ENCODE assay signal across 9 mouse cellular contexts in the genomic region with DNA sequence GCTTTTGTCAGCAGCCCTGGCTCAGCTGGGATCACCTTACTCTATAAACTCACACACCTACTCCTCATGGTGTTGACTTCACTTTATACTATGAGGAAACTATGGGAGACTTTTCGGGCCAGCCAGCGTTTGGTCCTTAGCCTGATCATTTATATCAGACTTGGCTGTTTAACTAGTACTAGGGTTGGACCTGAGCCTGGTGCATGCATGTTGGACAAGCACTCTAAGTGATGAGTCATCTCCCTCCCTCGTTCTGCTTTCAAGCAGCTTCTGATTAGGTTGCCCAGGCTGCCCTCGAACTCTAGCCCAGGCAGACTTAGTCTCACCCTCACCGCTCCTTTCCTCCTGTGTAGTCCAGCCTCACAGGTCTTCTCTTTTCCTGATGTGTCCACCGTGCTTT. TPM values are rescaled to one million over a fixed set of nuclear protein-coding genes. Genes with fewer than 3 reads are reported as not detected.
DNase-seq lines count a peak whose midpoint lies in the region; ATAC-seq lines count a peak whose summit lies in the region.
"Had no signal": no experiment of that assay in that cellular context is flagged by ENCODE, and none has a peak within 500 bp of the region (broad histone marks: within the 10 kb centered on the region; RNA-seq: fewer than 3 reads in every experiment).

No protein-coding gene starts in this region.

- no peaks in the 10 kb centered on the region for H3K9me3 ChIP-seq in forebrain, embryonic 14.5 days (replicated peaks; ENCODE audit: control insufficient read depth, low read length)
- H3K9me3 ChIP-seq in forebrain, embryonic 15.5 days: no peaks in the 10 kb centered on the region
- no peaks in the 10 kb centered on the region for H3K9me3 ChIP-seq in heart, embryonic 14.5 days (ENCODE audit: control insufficient read depth, low read length)
- H3K9me3 ChIP-seq: limb, embryonic 13.5 days had no signal

- H3K9ac ChIP-seq in forebrain, embryonic 14.5 days (ENCODE audit: low read length): no peak overlapping the region
- H3K9ac ChIP-seq in forebrain, embryonic 15.5 days (replicated peaks): no peak overlapping the region
- H3K9ac ChIP-seq in heart, embryonic 14.5 days (ENCODE audit: low read length): no peak overlapping the region
- H3K9ac ChIP-seq: limb, embryonic 13.5 days had no signal

- H3K36me3 ChIP-seq in forebrain, embryonic 14.5 days (ENCODE audit: control insufficient read depth, insufficient read depth, low read length): peaks cover 21% of the 10 kb centered on the region; the same call in 1 of the 2 replicates
- H3K36me3 ChIP-seq in forebrain, embryonic 15.5 days: peaks cover 9% of the 10 kb centered on the region
- H3K36me3 ChIP-seq in heart, embryonic 14.5 days (ENCODE audit: control insufficient read depth, insufficient read depth, low read length): peaks cover 25% of the 10 kb centered on the region

- no peak overlapping the region for H3K27ac ChIP-seq in forebrain, embryonic 14.5 days (ENCODE audit: low read depth, low read length)
- no peak overlapping the region for H3K27ac ChIP-seq in forebrain, embryonic 15.5 days (replicated peaks)
- H3K27ac ChIP-seq in heart, embryonic 14.5 days (replicated peaks in 1 of 2; ENCODE audit: control insufficient read depth in 1 of 2, insufficient read depth in 1 of 2, low read depth in 2 of 2, low read length in 2 of 2): no peak overlapping the region
- H3K27ac ChIP-seq: limb, embryonic 13.5 days had no signal

- H3K4me3 ChIP-seq in forebrain, embryonic 14.5 days (ENCODE audit: low read depth, low read length): no peak overlapping the region
- H3K4me3 ChIP-seq in forebrain, embryonic 15.5 days: no peak overlapping the region
- no peak overlapping the region; a peak in 1 of 4 replicates for H3K4me3 ChIP-seq in heart, embryonic 14.5 days (ENCODE audit: control insufficient read depth in 1 of 2, insufficient read depth in 1 of 2, low read depth in 1 of 2, low read length in 2 of 2)

- no peak for ATAC-seq in forebrain, embryonic 14.5 days
- ATAC-seq in forebrain, embryonic 15.5 days (replicated peaks): no peak
- ATAC-seq in heart, embryonic 14.5 days (ENCODE audit: insufficient number of reproducible peaks, insufficient read depth, low FRiP score, low read depth): no peak

- no peak for DNase-seq in forebrain, embryonic 14.5 days (ENCODE audit: low spot score)
- peak; percentile 25 for DNase-seq in right cerebral cortex, adult 18-20 months
- DNase-seq in right cerebral cortex, postnatal 25 days: no peak
- peak; percentile 19 to 46 for DNase-seq in spleen, postnatal 10 days (ENCODE audit: low spot score in 2 of 2)
- DNase-seq in thymus, postnatal 0 days (ENCODE audit: low spot score): no peak
- DNase-seq in B cell, adult 2 months: no peak

- no peaks in the 10 kb centered on the region for H3K27me3 ChIP-seq in forebrain, embryonic 14.5 days (replicated peaks; ENCODE audit: control insufficient read depth, insufficient read depth, low read length)
- H3K27me3 ChIP-seq in forebrain, embryonic 15.5 days: no peaks in the 10 kb centered on the region
- H3K27me3 ChIP-seq in heart, embryonic 14.5 days (ENCODE audit: control insufficient read depth, insufficient read depth, low read length): no peaks in the 10 kb centered on the region
- H3K27me3 ChIP-seq: limb, embryonic 13.5 days had no signal

- WGBS in forebrain, embryonic 14.5 days: 93% methylated on average over 6 of the region's 6 CpGs
- WGBS in forebrain, embryonic 15.5 days: 91% methylated on average over 6 of the region's 6 CpGs
- WGBS in heart, embryonic 14.5 days: 70% methylated on average over 6 of the region's 6 CpGs

- 0 out of 2 replicates have a peak overlapping the region, but pooled peaks have one; percentile 75 for H3K4me2 ChIP-seq in forebrain, embryonic 14.5 days (ENCODE audit: low read length)
- no peak overlapping the region for H3K4me2 ChIP-seq in forebrain, embryonic 15.5 days (replicated peaks)
- H3K4me2 ChIP-seq in heart, embryonic 14.5 days (ENCODE audit: low read length): peak overlapping the region; percentile 83; the same call in 1 of the 2 replicates

- peaks cover 12% of the 10 kb centered on the region for H3K4me1 ChIP-seq in forebrain, embryonic 14.5 days (ENCODE audit: control insufficient read depth, insufficient read depth, low read length)
- peaks cover 16% of the 10 kb centered on the region for H3K4me1 ChIP-seq in forebrain, embryonic 15.5 days
- peaks cover 6 to 27% of the 10 kb centered on the region in 2 experiments for H3K4me1 ChIP-seq in heart, embryonic 14.5 days (ENCODE audit: control insufficient read depth in 2 of 2, insufficient read depth in 2 of 2, low read length in 2 of 2)

RNA-seq across cellular contexts. Expression of a gene that starts 2.3 kb away (rescaled TPM):
- 4.7 and 5.8 TPM in 2 replicates for polyA plus RNA-seq in forebrain, embryonic 14.5 days (2014; fragmentation: Nextera tagmentation; extraction: Ambion mirVana)
- polyA plus RNA-seq in forebrain, embryonic 15.5 days (2015; fragmentation: Nextera tagmentation; extraction: Ambion mirVana): 5.7 and 7.6 TPM in 2 replicates
- 7.7 and 9.5 TPM in 2 replicates for polyA plus RNA-seq in heart, embryonic 14.5 days (2014; fragmentation: Nextera tagmentation; extraction: Ambion mirVana)
- 7.2 and 8.3 TPM in 2 replicates for polyA plus RNA-seq in thymus, postnatal 0 days (2015; fragmentation: Nextera tagmentation; extraction: Ambion mirVana)

RNA-seq across cellular contexts. Expression of a gene that starts 6.7 kb away (rescaled TPM):
- 0.09 and 0.23 TPM in 2 replicates for polyA plus RNA-seq in forebrain, embryonic 14.5 days (2014; fragmentation: Nextera tagmentation; extraction: Ambion mirVana)
- 0.31 and 0.34 TPM in 2 replicates for polyA plus RNA-seq in forebrain, embryonic 15.5 days (2015; fragmentation: Nextera tagmentation; extraction: Ambion mirVana)
- 60.6 and 68.0 TPM in 2 replicates for polyA plus RNA-seq in heart, embryonic 14.5 days (2014; fragmentation: Nextera tagmentation; extraction: Ambion mirVana)
- polyA plus RNA-seq in thymus, postnatal 0 days (2015; fragmentation: Nextera tagmentation; extraction: Ambion mirVana): 0.73 and 0.87 TPM in 2 replicates

Comparison
In these comparisons a context has a peak if more than half of its experiments do, and no peak if none do; other contexts are left out.
1. DNase-seq: peak in right cerebral cortex, adult 18-20 months (single experiment) and spleen, postnatal 10 days (2 of 2); none in forebrain, embryonic 14.5 days (single experiment), right cerebral cortex, postnatal 25 days (single experiment), thymus, postnatal 0 days (single experiment) and B cell, adult 2 months (0 of 2).
2. RNA of a gene that starts 6.7 kb away (polyA plus RNA-seq): 60.6 to 68.0 TPM in heart, embryonic 14.5 days; 0.73 to 0.87 TPM in thymus, postnatal 0 days, 0.31 to 0.34 TPM in forebrain, embryonic 15.5 days and 0.09 to 0.23 TPM in forebrain, embryonic 14.5 days; every median in the first group is over 10 times any median in the second.